Mouse (Mus musculus) myocyte (in vitro differentiated cells): ENCODE data around the gene Dnajc15.

Experiments
- MYOD1 ChIP-seq, 3 experiments: IDR thresholded peaks; one replicate each; pipeline ENCODE4 v1.6.1; 2011; ENCODE audit warnings: control low read depth in 2 of 3, low read depth in 2 of 3, mild to moderate bottlenecking in 2 of 3, moderate library complexity in 1 of 3; ENCODE audit not compliant: insufficient read length in 2 of 3, control insufficient read depth in 1 of 3
- POLR2A ChIP-seq: IDR thresholded peaks from one replicate; pipeline ENCODE4 v1.6.1; 2011; ENCODE audit warnings: low read depth, mild to moderate bottlenecking, control low read depth, moderate library complexity; ENCODE audit not compliant: insufficient read length
- POLR2AphosphoS2 ChIP-seq: IDR thresholded peaks from one replicate; pipeline ENCODE4 v1.6.1; 2011; ENCODE audit warnings: low read depth, control low read depth; ENCODE audit not compliant: insufficient read length
- REST ChIP-seq: IDR thresholded peaks from one replicate; pipeline ENCODE4 v1.6.1; 2011; ENCODE audit warnings: mild to moderate bottlenecking, control low read depth, moderate library complexity; ENCODE audit not compliant: insufficient read depth, insufficient read length
- USF1 ChIP-seq: IDR thresholded peaks from one replicate; pipeline ENCODE4 v1.6.1; 2011; ENCODE audit warnings: low read depth, mild to moderate bottlenecking, control low read depth, moderate library complexity

GRCm38 (mm10) chr14:77794285-77794949, 80.5 kb downstream of the Dnajc15 start:
- TF ChIP-seq POLR2A = no peak
- TF ChIP-seq USF1 = no peak
- TF ChIP-seq POLR2AphosphoS2 = no peak
- no peak for TF ChIP-seq REST
- no peak for TF ChIP-seq MYOD1 (IDR thresholded peaks at IDR 0.05; ENCODE audit: control insufficient read depth in 1 of 3, insufficient read length in 2 of 3, low read depth in 2 of 3)
